Mouse (Mus musculus) heart, embryonic 11.5 days (tissue): ENCODE data around the gene Agfg2. TPM values are rescaled to one million over a fixed set of nuclear protein-coding genes. Genes with fewer than 3 reads are reported as not detected.
A peak's percentile ranks its signal among the peaks of the same experiment; 100 is the strongest.

Source experiments
- ATAC-seq: fragments of 200-750 bp; cut with Nextera tagmentation; replicated peaks from 2 replicates; pipeline ENCODE4 v1.8.0; 2017; ENCODE audit warnings: moderate library complexity; ENCODE audit not compliant: insufficient number of reproducible peaks, low FRiP score, low TSS enrichment
- H3K27ac ChIP-seq: fragments of 300-500 bp; sonication (generic); 2 replicates; pipeline ENCODE4 v1.5.1; 2014; ENCODE audit warnings: mild to moderate bottlenecking, low read depth, low read length
- H3K27me3 ChIP-seq: fragments of 300-500 bp; sonication (generic); 2 replicates; pipeline ENCODE4 v1.6.1; 2014; ENCODE audit warnings: mild to moderate bottlenecking, low read length, mixed read lengths; ENCODE audit not compliant: control insufficient read depth, insufficient read depth
- H3K36me3 ChIP-seq: fragments of 300-500 bp; sonication (generic); 2 replicates; pipeline ENCODE4 v1.6.1; 2014; ENCODE audit warnings: mild to moderate bottlenecking, low read length, moderate library complexity, mixed read lengths; ENCODE audit not compliant: control insufficient read depth, insufficient read depth
- H3K4me1 ChIP-seq: fragments of 300-500 bp; sonication (generic); 2 replicates; pipeline ENCODE4 v1.6.1; 2014; ENCODE audit warnings: low read length; ENCODE audit not compliant: control insufficient read depth, insufficient read depth
- H3K4me2 ChIP-seq: fragments of 300-500 bp; sonication (generic); 2 replicates; pipeline ENCODE4 v1.6.1; 2014; ENCODE audit warnings: mild to moderate bottlenecking, moderate library complexity
- H3K4me3 ChIP-seq: fragments of 300-500 bp; sonication (generic); 2 replicates; pipeline ENCODE4 v1.5.1; 2014; ENCODE audit warnings: low read depth, low read length
- H3K9ac ChIP-seq: fragments of 300-500 bp; sonication (generic); 2 replicates; pipeline ENCODE4 v1.6.1; 2014; ENCODE audit warnings: mild to moderate bottlenecking, low read depth, low read length, moderate library complexity
- H3K9me3 ChIP-seq: fragments of 300-500 bp; sonication (generic); replicated peaks from 2 replicates; pipeline ENCODE4 v1.6.1; 2016; ENCODE audit warnings: low read length; ENCODE audit not compliant: control insufficient read depth
- WGBS: fragments of 180-500 bp; shearing (Covaris S2); extraction: QIAGEN DNeasy Blood & Tissue Kit; methylation state at CpG from one replicate; pipeline ENCODE4 v1.1.7; 2014; ENCODE audit not compliant: insufficient replicate concordance; 5-methylcytosine and 5-hydroxymethylcytosine counted together
- polyA plus RNA-seq: library from polyadenylated mRNA; unstranded; fragments of >200 nt; fragmentation: Nextera tagmentation; extraction: Ambion mirVana; gene quantifications from 2 replicates; pipeline ENCODE4 v1.2.1, GENCODE M21; 2014

Agfg2 gene
- polyA plus RNA-seq, 1 experiment from 2014 or later: 19.9 TPM

DNA sequence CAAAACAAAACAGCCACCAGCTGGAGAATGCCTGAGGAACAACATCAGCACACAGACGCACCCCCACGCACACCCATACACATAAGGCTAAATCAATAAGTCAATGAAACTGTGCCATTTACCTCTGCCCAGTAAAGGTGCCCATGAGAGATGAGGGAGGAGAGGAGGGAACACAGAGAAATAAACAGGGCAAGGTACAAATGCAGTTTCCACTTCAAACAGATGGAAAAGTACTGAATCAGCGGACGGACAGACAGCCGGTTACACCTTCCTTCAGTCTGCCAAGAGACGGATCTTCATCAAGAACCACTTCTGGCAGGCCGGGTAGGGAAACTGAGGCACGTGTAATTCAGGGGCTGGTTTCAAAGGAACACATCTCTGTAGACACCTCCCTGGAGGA lies 9.7 kb downstream of the Agfg2 start:
- 92% methylated on average over 8 of the region's 8 CpGs for WGBS
- no peaks in the 10 kb centered on the region for H3K36me3 ChIP-seq
- H3K4me2 ChIP-seq: no peak overlapping the region
- H3K27ac ChIP-seq: no peak overlapping the region
- H3K9ac ChIP-seq: no peak overlapping the region
- peaks cover 18% of the 10 kb centered on the region for H3K4me1 ChIP-seq
- no peak overlapping the region for H3K4me3 ChIP-seq
- ATAC-seq: no peak
- H3K27me3 ChIP-seq: no peaks in the 10 kb centered on the region
- H3K9me3 ChIP-seq: no peaks in the 10 kb centered on the region

DNA sequence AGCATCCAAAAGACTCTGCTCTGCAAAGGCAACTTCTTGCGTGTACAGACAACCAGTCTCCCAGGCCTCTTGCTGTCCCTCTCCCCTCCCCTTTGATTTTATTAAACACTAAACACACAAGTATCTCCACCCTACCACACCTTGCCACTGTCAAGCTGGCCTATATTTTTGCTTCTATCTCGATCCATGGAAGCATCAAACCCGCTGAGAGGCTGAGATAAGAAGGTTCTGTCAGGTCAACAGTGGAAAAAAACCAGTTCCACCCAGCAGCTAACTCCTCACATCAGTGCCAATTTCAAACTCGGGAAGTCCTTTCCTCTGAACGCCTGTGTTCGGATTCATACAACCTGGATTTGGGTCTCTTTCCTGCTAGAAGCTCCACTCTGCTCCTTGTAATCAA lies 11.5 kb downstream of the Agfg2 start:
- Histone ChIP-seq H3K4me3 (no peak overlapping the region), H3K4me2 (peak overlapping the region; percentile 1; the same call in 1 of the 2 replicates), H3K27ac (no peak overlapping the region), H3K36me3 (no peaks in the 10 kb centered on the region), H3K9ac (no peak overlapping the region), H3K27me3 (no peaks in the 10 kb centered on the region), H3K4me1 (peaks cover 26% of the 10 kb centered on the region), H3K9me3 (no peaks in the 10 kb centered on the region)
- 74% methylated on average over 6 of the region's 6 CpGs for WGBS
- no peak for ATAC-seq

DNA sequence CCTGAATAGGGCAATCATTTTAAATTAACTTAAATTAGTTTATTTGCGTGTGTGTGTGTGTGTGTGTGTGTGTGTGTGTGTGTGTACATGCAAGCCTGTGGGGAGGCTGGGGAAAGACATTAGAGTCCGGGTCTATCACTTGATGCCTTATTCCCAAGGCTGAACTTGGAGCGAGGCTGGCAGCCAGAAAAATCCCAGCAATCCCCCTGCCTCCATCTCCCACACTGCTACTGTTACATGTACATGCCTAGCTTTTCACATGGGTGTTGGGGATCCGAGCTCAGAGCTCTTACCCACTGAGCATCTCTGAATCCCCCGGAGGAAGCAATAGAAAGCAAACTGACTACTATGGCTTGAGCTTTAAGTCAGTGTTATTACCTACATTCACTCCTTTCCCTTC lies 12.2 kb downstream of the Agfg2 start:
- Histone ChIP-seq H3K4me3 (no peak overlapping the region), H3K27me3 (no peaks in the 10 kb centered on the region), H3K4me1 (peaks cover 26% of the 10 kb centered on the region), H3K4me2 (no peak overlapping the region), H3K9me3 (no peaks in the 10 kb centered on the region), H3K36me3 (no peaks in the 10 kb centered on the region), H3K27ac (peak overlapping the region; percentile 89), H3K9ac (no peak overlapping the region)
- WGBS: 79% methylated on average over 5 of the region's 5 CpGs
- no peak for ATAC-seq

DNA sequence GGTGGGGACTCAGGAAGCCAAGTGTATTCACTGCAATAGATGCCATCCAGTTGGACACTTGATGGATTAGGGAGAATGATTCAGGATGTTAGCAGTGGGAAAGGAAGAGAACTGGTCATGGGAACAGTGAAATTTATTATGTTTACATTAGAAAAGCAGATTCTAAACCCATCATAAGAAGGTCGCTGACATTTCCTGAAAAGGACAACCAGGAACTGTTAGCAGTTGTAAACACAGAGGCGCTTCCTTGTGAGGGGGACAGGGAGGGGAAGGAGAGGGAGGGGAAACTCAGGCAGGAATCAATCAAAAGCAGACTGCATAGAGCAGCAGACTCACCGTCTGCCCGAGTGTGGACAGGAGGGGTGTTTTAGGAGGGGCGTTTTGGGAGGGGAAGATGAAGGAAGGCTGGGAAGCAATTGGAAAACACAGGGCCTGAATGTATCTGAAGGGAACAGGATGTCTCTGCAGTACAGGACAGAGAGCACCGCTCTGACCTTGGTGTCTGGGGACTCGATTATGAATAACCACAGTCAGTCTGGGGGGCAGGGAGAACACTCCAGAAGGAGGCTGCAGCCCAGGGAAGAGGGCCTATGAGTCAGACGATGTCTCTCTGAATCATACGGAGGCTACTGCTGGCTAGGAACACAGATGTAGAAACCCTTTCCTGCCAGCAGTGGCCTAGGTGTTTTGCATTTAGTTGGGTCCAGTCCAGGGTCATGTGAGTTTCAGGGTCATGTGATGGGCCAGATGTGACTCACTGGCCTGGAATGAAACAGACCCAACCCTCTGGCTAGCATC lies 12.9 kb downstream of the Agfg2 start:
- Histone ChIP-seq H3K4me2 (peak overlapping the region; percentile 37), H3K36me3 (0 out of 2 replicates have a peak, but pooled peaks cover 1% of the 10 kb centered on the region), H3K9ac (peak overlapping the region; percentile 50), H3K9me3 (no peaks in the 10 kb centered on the region), H3K4me1 (peaks cover 26% of the 10 kb centered on the region), H3K4me3 (no peak overlapping the region), H3K27me3 (no peaks in the 10 kb centered on the region), H3K27ac (peak overlapping the region; percentile 89)
- peak; percentile 58; the same call in 1 of the 2 replicates for ATAC-seq
- WGBS: 18% methylated on average over 9 of the region's 9 CpGs

DNA sequence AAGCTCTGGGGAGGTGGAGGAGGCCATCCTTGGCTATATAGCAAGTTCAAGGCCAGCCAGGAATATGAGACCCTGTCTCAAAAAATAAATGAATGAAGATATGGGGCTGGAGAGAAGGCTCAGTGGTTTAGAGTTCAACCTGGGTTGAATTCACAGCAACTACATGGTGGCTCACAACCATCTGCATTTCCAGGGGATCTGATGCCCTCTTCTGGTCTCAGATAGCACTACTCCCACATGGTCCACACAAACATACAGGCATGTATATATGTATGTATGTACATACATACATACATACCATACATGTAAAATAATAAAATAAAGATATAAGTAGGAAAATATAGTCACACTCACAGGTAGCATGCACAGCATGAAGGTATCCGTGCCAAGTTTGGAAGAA lies 14.3 kb downstream of the Agfg2 start:
- ATAC-seq: no peak
- H3K4me2 ChIP-seq: no peak overlapping the region
- WGBS: 97% methylated on average over 1 of the region's 1 CpGs
- peaks cover 4% of the 10 kb centered on the region; the same call in 1 of the 2 replicates for H3K36me3 ChIP-seq
- no peaks in the 10 kb centered on the region for H3K27me3 ChIP-seq
- H3K9ac ChIP-seq: no peak overlapping the region
- H3K9me3 ChIP-seq: no peaks in the 10 kb centered on the region
- H3K4me3 ChIP-seq: no peak overlapping the region
- H3K27ac ChIP-seq: no peak overlapping the region
- peaks cover 26% of the 10 kb centered on the region for H3K4me1 ChIP-seq

DNA sequence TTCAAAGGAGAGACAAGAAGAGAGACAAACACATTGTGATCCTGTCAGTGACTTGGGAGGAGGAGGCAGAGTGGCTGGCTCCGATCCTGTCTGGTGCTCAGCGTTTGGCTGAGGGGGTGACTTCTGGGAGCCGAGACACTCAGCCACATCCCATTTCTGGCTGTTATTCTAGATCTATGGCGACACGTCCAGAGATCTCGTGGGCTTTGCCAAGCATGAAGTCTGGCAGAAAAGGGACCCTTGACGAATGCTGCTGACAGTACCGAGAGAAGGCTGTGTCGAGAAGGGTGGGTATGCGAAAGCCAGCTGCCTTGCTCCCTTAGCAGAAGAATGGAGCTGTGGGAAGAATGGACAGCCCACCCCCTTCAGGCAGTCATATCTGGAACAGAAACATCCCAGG lies 15.6 kb downstream of the Agfg2 start:
- no peak overlapping the region for H3K4me2 ChIP-seq

DNA sequence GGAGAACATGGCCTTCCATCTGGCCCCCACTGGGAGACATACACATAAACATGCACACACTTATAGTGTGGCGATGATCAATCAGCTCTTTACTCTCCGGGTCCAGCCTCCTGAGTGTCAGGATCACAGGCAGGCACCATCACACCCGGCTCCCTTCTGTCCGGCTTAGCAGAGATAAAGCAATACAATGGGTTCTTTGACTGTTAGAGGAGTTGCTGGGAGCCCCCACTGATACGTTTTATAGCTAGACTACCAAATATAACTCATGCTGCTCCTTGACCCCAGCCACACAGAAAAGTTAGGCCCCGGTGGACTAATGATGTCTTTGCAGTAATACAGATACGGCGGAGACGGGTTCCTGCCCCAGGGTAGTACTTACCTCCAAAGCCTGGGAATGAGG lies 21.5 kb downstream of the Agfg2 start:
- no peak for ATAC-seq

More for the DNA sequence above, 15.6 kb downstream of the Agfg2 start:
- no peaks in the 10 kb centered on the region for H3K9me3 ChIP-seq
- 0 out of 2 replicates have a peak overlapping the region, but pooled peaks have one; percentile 10 for H3K9ac ChIP-seq
- H3K27ac ChIP-seq: 0 out of 2 replicates have a peak overlapping the region, but pooled peaks have one; percentile 35
- no peak for ATAC-seq
- H3K36me3 ChIP-seq: peaks cover 7% of the 10 kb centered on the region; the same call in 1 of the 2 replicates
- H3K4me1 ChIP-seq: peaks cover 26% of the 10 kb centered on the region
- H3K27me3 ChIP-seq: no peaks in the 10 kb centered on the region
- no peak overlapping the region for H3K4me3 ChIP-seq
- WGBS: 62% methylated on average over 10 of the region's 10 CpGs

DNA sequence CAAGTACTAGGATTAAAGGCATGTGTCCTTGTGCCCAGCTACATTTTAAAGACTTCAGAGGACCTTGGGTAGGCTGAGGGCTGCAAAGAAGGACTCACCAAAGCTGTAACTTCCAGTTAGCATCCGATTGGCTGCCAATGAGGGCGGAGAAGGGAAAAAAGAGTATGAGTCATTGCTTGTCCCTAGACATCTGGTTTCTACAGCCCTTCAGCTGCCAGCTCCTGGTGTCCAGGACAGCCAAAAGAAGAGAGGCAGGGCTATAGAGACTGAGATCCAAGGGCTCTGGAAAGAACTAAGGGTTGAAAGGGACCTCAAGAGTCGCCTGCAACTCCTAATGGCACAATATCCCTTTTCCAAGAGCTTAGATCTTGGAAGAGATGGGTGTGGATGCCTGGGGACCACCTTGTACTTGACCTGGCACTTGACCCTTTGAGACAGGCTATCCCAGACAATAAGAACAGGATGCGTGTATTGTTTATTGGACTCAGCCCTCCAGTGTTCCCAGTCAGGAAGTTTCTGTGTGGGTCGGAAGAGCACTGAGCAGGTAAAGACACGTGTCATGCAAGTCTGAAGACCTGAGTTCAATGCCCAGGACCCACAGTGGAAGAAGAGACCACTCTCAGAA lies 24.4 kb downstream of the Agfg2 start:
- Histone ChIP-seq H3K9ac (no peak overlapping the region), H3K4me1 (no peaks in the 10 kb centered on the region), H3K4me2 (no peak overlapping the region), H3K27me3 (no peaks in the 10 kb centered on the region), H3K9me3 (no peaks in the 10 kb centered on the region), H3K4me3 (no peak overlapping the region), H3K27ac (no peak overlapping the region), H3K36me3 (peaks cover 24% of the 10 kb centered on the region)
- ATAC-seq: no peak
- 81% methylated on average over 6 of the region's 6 CpGs for WGBS

More for the DNA sequence above, 21.5 kb downstream of the Agfg2 start:
- no peak overlapping the region for H3K4me2 ChIP-seq
- H3K27me3 ChIP-seq: no peaks in the 10 kb centered on the region
- peaks cover 21% of the 10 kb centered on the region for H3K36me3 ChIP-seq
- no peak overlapping the region for H3K4me3 ChIP-seq
- H3K27ac ChIP-seq: 0 out of 2 replicates have a peak overlapping the region, but pooled peaks have one; percentile 29
- H3K4me1 ChIP-seq: no peaks in the 10 kb centered on the region
- H3K9me3 ChIP-seq: no peaks in the 10 kb centered on the region
- H3K9ac ChIP-seq: no peak overlapping the region
- WGBS: 62% methylated on average over 9 of the region's 9 CpGs
